Mouse (Mus musculus) adrenal gland, postnatal 36 days (tissue): Measurements from ENCODE around the gene Parp4. TPM values are rescaled to one million over a fixed set of nuclear protein-coding genes. Genes with fewer than 3 reads are reported as not detected.
A peak's percentile ranks its signal among the peaks of the same experiment; 100 is the strongest.

Source experiments
- DNase-seq, 2 experiments: peaks; one replicate each; pipeline ENCODE4 v3.0.0; 2021; ENCODE audit warnings: mixed read lengths in 1 of 2
- long read RNA-seq, 2 experiments: library from polyadenylated mRNA; stranded (forward); transcript quantifications; one replicate each; pipeline ENCODE4 v2.0.0; 2021; ENCODE audit warnings: borderline sequencing depth in 2 of 2
- total RNA-seq, 2 experiments: library from RNA; stranded (reverse); gene quantifications; 2 replicates each; pipeline ENCODE4 v1.2.3; 2021

The Parp4 gene
- total RNA-seq: 10 to 100 TPM; 32.6 to 39.3 TPM
- long read RNA-seq, experiment 1, partial matches to known transcripts: 4 of 5 reads
- long read RNA-seq, experiment 1, other reads (novel, unspliced or antisense): 1 of 5 reads
- long read RNA-seq, experiment 2, partial matches to known transcripts: 1 of 1 reads
- long read RNA-seq, experiment 2, other reads (novel, unspliced or antisense): 0 of 1 reads

GRCm38 (mm10) chr14:56575416-56575815 is at the start of gene Parp4, which contains the start of gene Cenpj:
TSS of gene Parp4 (plus strand) at chr14:56575619.
TSS of gene Cenpj (minus strand) at chr14:56575425.
- DNase-seq: peak; percentile 96 to 97

GRCm38 (mm10) chr14:56530788-56531187 is 44.6 kb upstream of the Parp4 start:
- DNase-seq: no peak

GRCm38 (mm10) chr14:56544946-56545345 is 30.5 kb upstream of the Parp4 start:
- DNase-seq: no peak

GRCm38 (mm10) chr14:56545491-56545890 is 29.9 kb upstream of the Parp4 start:
- DNase-seq: no peak

GRCm38 (mm10) chr14:56550960-56551359 is 24.5 kb upstream of the Parp4 start:
- DNase-seq: no peak

GRCm38 (mm10) chr14:56552924-56553323 is 22.5 kb upstream of the Parp4 start:
- no peak for DNase-seq

- DNase-seq: no peak
Measured at GRCm38 (mm10) chr14:56553331-56553730, 22.1 kb upstream of the Parp4 start.

GRCm38 (mm10) chr14:56554716-56555115 is 20.7 kb upstream of the Parp4 start:
- no peak for DNase-seq

GRCm38 (mm10) chr14:56559134-56559533 is 16.3 kb upstream of the Parp4 start:
- DNase-seq: no peak

GRCm38 (mm10) chr14:56567476-56567875 is 7.9 kb upstream of the Parp4 start:
- no peak for DNase-seq

- no peak for DNase-seq
Measured at GRCm38 (mm10) chr14:56569041-56569440, 6.4 kb upstream of the Parp4 start.

- peak; percentile 97 for DNase-seq
Measured at GRCm38 (mm10) chr14:56571310-56572093, 3.9 kb upstream of the Parp4 start.

- no peak for DNase-seq
Measured at GRCm38 (mm10) chr14:56572546-56572945, 2.9 kb upstream of the Parp4 start.

- no peak for DNase-seq
Measured at GRCm38 (mm10) chr14:56575969-56576901, 816 bp downstream of the Parp4 start.

GRCm38 (mm10) chr14:56579011-56579410 is 3.6 kb downstream of the Parp4 start:
- DNase-seq: no peak

- peak in 1 of 2 experiments; percentile 22 for DNase-seq
Measured at GRCm38 (mm10) chr14:56581117-56581516, 5.7 kb downstream of the Parp4 start.

- DNase-seq: peak in 1 of 2 experiments; percentile 20
Measured at GRCm38 (mm10) chr14:56582294-56582693, 6.9 kb downstream of the Parp4 start.

- no peak for DNase-seq
Measured at GRCm38 (mm10) chr14:56592191-56592590, 16.8 kb downstream of the Parp4 start.

GRCm38 (mm10) chr14:56594811-56595210 is 19.4 kb downstream of the Parp4 start:
- DNase-seq: no peak

- peak; percentile 60 to 76 for DNase-seq
Measured at GRCm38 (mm10) chr14:56598759-56599158, 23.3 kb downstream of the Parp4 start.

GRCm38 (mm10) chr14:56602069-56602468 is 26.6 kb downstream of the Parp4 start:
- DNase-seq: no peak

- no peak for DNase-seq
Measured at GRCm38 (mm10) chr14:56604438-56604837, 29.0 kb downstream of the Parp4 start.
